Mouse (Mus musculus) olfactory bulb, adult 2 months (tissue): ENCODE data around the gene Mfsd14a.

Experiments
- CTCF ChIP-seq: fragments of 200-500 bp; IDR thresholded peaks from 2 replicates; pipeline ENCODE4 v1.5.1; 2012; ENCODE audit warnings: low read depth, mild to moderate bottlenecking, low read length, moderate library complexity; ENCODE audit not compliant: insufficient read depth
- POLR2A ChIP-seq: fragments of 200-500 bp; IDR thresholded peaks from 2 replicates; pipeline ENCODE4 v1.6.1; 2012; ENCODE audit warnings: mild to moderate bottlenecking, low read depth, low read length, moderate library complexity; ENCODE audit not compliant: insufficient read depth

GRCm38 (mm10) chr3:116701601-116702000, 39.1 kb upstream of the Mfsd14a start:
- no peak for TF ChIP-seq CTCF
- TF ChIP-seq POLR2A = no peak
